In genomic region chr4:155223594-155224528, GRCm38 (mm10) we compare ENCODE assay signal across 8 mouse cellular contexts. TPM values are rescaled to one million over a fixed set of nuclear protein-coding genes. Genes with fewer than 3 reads are reported as not detected.
A peak's percentile ranks its signal among the peaks of the same experiment; 100 is the strongest.
DNase-seq lines count a peak whose midpoint lies in the region; ATAC-seq and TF ChIP-seq lines count a peak whose summit lies in the region.

No protein-coding gene starts in this region.

- H3K9ac ChIP-seq in liver, embryonic 12.5 days, result peak overlapping the region; percentile 80

- H3K27me3 ChIP-seq in erythroblast, embryonic 14.5 days (ENCODE audit: control insufficient read depth), result peaks cover 64% of the 10 kb centered on the region
- H3K27me3 ChIP-seq in thymus, adult 2 months (ENCODE audit: control insufficient read depth, insufficient read depth, low read length), result no peaks in the 10 kb centered on the region
- peaks cover 44% of the 10 kb centered on the region for H3K27me3 ChIP-seq in liver, embryonic 12.5 days (replicated peaks)

- H3K27ac ChIP-seq in thymus, adult 2 months (ENCODE audit: control insufficient read depth, insufficient read depth, low read length), result no peak overlapping the region
- peak overlapping the region; percentile 91 for H3K27ac ChIP-seq in liver, embryonic 12.5 days

- WGBS in thymus, adult 2 months, result 22% methylated on average over 20 of the region's 20 CpGs
- 24% methylated on average over 20 of the region's 20 CpGs for WGBS in liver, embryonic 12.5 days (ENCODE audit: insufficient replicate concordance)

- ATAC-seq in erythroblast, adult 5-6 weeks (replicated peaks; ENCODE audit: low FRiP score, poor library complexity, severe bottlenecking), result no peak
- ATAC-seq in liver, embryonic 12.5 days, result no peak

- H3K4me2 ChIP-seq in liver, embryonic 12.5 days, result peak overlapping the region; percentile 92

- H3K4me1 ChIP-seq in erythroblast, embryonic 14.5 days (ENCODE audit: control insufficient read depth), result peaks cover 43% of the 10 kb centered on the region
- H3K4me1 ChIP-seq in thymus, adult 2 months (replicated peaks; ENCODE audit: control insufficient read depth, insufficient read depth, low read length), result peaks cover 30% of the 10 kb centered on the region
- H3K4me1 ChIP-seq in liver, embryonic 12.5 days, result peaks cover 48% of the 10 kb centered on the region

- TF ChIP-seq CTCF in thymus, adult 2 months (IDR thresholded peaks at IDR 0.05; ENCODE audit: borderline replicate concordance, control insufficient read depth, extremely low read depth, insufficient read depth, low read length, poor library complexity), result no peak

- peak overlapping the region; percentile 61 for H3K4me3 ChIP-seq in erythroblast, embryonic 14.5 days (replicated peaks)
- peak overlapping the region; percentile 46 for H3K4me3 ChIP-seq in thymus, adult 2 months (ENCODE audit: control insufficient read depth, insufficient read depth, low read length)
- H3K4me3 ChIP-seq in liver, embryonic 12.5 days, result peak overlapping the region; percentile 59

- H3K36me3 ChIP-seq in erythroblast, embryonic 14.5 days (ENCODE audit: control insufficient read depth), result no peaks in the 10 kb centered on the region
- H3K36me3 ChIP-seq in thymus, adult 2 months (ENCODE audit: control insufficient read depth, insufficient read depth, low read length), result no peaks in the 10 kb centered on the region
- H3K36me3 ChIP-seq in liver, embryonic 12.5 days, result peaks cover 3% of the 10 kb centered on the region; the same call in 1 of the 2 replicates

- H3K9me3 ChIP-seq in erythroblast, embryonic 14.5 days (ENCODE audit: control insufficient read depth, low read length), result peaks cover 7% of the 10 kb centered on the region; the same call in 1 of the 2 replicates
- no peaks in the 10 kb centered on the region for H3K9me3 ChIP-seq in liver, embryonic 12.5 days (replicated peaks)

- no peak for DNase-seq in thymus, adult 2 months
- no peak for DNase-seq in thymus, adult 18-20 months
- no peak for DNase-seq in urinary bladder, postnatal 25 days (ENCODE audit: low spot score)
- no peak for DNase-seq in layer of hippocampus, postnatal 36 days
- DNase-seq in adrenal gland, postnatal 10 days, result no peak

- no peak for TF ChIP-seq POLR2A in thymus, adult 2 months (IDR thresholded peaks at IDR 0.05; ENCODE audit: control insufficient read depth, extremely low read depth, insufficient read depth, low read length, poor library complexity)

RNA-seq across cellular contexts. Expression of gene Ski, which starts 1.5 kb away (rescaled TPM):
- polyA plus RNA-seq in erythroblast, embryonic 14.5 days (2012), result 0.43 and 0.57 TPM in 2 replicates
- total RNA-seq in erythroblast, adult 5-6 weeks (2015; ENCODE audit: low replicate concordance), result 8.8 and 10.8 TPM in 2 replicates
- 2.8 and 3.4 TPM in 2 replicates for total RNA-seq in erythroblast, adult 5-6 weeks (2017; ENCODE audit: low replicate concordance)
- polyA plus RNA-seq in thymus, adult 2 months (2012; rRNA removed), result 70.5 and 79.5 TPM in 2 replicates
- polyA plus RNA-seq in liver, embryonic 12.5 days (2016; fragmentation: Nextera tagmentation; extraction: Ambion mirVana), result 3.5 and 3.8 TPM in 2 replicates
- total RNA-seq in layer of hippocampus, postnatal 36 days (2021), result 100 to 1,000 TPM; 126 to 132 TPM
- total RNA-seq in adrenal gland, postnatal 10 days (2021), result 10 to 100 TPM; 65.3 to 80.4 TPM

RNA-seq across cellular contexts. Expression of gene Faap20, which starts 25.7 kb away (rescaled TPM):
- polyA plus RNA-seq in erythroblast, embryonic 14.5 days (2012), result 0.51 and 0.61 TPM in 2 replicates
- 5.4 and 8.1 TPM in 2 replicates for total RNA-seq in erythroblast, adult 5-6 weeks (2015; ENCODE audit: low replicate concordance)
- 2.9 and 3.5 TPM in 2 replicates for total RNA-seq in erythroblast, adult 5-6 weeks (2017; ENCODE audit: low replicate concordance)
- polyA plus RNA-seq in thymus, adult 2 months (2012; rRNA removed), result 85.7 and 91.3 TPM in 2 replicates
- 25.8 and 31.2 TPM in 2 replicates for polyA plus RNA-seq in liver, embryonic 12.5 days (2016; fragmentation: Nextera tagmentation; extraction: Ambion mirVana)
- 10 to 100 TPM; 30.9 to 35.1 TPM for total RNA-seq in layer of hippocampus, postnatal 36 days (2021)
- total RNA-seq in adrenal gland, postnatal 10 days (2021), result 10 to 100 TPM; 41.1 to 47.3 TPM

Comparison
In these comparisons a context has a peak if more than half of its experiments do, and no peak if none do; other contexts are left out.
1. RNA of gene Ski, which starts 1.5 kb away (total RNA-seq): 126 to 132 TPM in layer of hippocampus, postnatal 36 days and 65.3 to 80.4 TPM in adrenal gland, postnatal 10 days; 2.8 to 10.8 TPM in erythroblast, adult 5-6 weeks; every median in the first group is over 4 times any median in the second.
2. Peak in every context shown above with its lines, with median percentiles within 50 percentile points of each other: H3K4me3 ChIP-seq.